Comparison of ENCODE assay signal across 7 mouse cellular contexts in genomic region chr8:70625104-70625503, GRCm38 (mm10). TPM values are rescaled to one million over a fixed set of nuclear protein-coding genes. Genes with fewer than 3 reads are reported as not detected.
DNase-seq lines count a peak whose midpoint lies in the region; ATAC-seq and TF ChIP-seq lines count a peak whose summit lies in the region.

No protein-coding gene starts in this region.

- no peak overlapping the region for H3K9ac ChIP-seq in kidney, embryonic 16.5 days (replicated peaks; ENCODE audit: low read length)
- H3K9ac ChIP-seq in kidney, postnatal 0 days (ENCODE audit: low read depth, low read length): no peak overlapping the region

- peaks cover 12% of the 10 kb centered on the region for H3K4me1 ChIP-seq in kidney, embryonic 16.5 days (ENCODE audit: insufficient read depth, low read length)
- peaks cover 3% of the 10 kb centered on the region; the same call in 1 of the 2 replicates for H3K4me1 ChIP-seq in kidney, postnatal 0 days (replicated peaks; ENCODE audit: insufficient read depth, low read length)

- H3K27ac ChIP-seq in kidney, embryonic 16.5 days (ENCODE audit: low read length): no peak overlapping the region
- H3K27ac ChIP-seq in kidney, postnatal 0 days: no peak overlapping the region

- H3K36me3 ChIP-seq in kidney, embryonic 16.5 days (ENCODE audit: insufficient read depth, low read length): no peaks in the 10 kb centered on the region
- no peaks in the 10 kb centered on the region for H3K36me3 ChIP-seq in kidney, postnatal 0 days (ENCODE audit: insufficient read depth, low read length)

- no peak overlapping the region; the same call in 1 of the 2 replicates for H3K4me2 ChIP-seq in kidney, embryonic 16.5 days (replicated peaks; ENCODE audit: low read depth, low read length)
- H3K4me2 ChIP-seq in kidney, postnatal 0 days (ENCODE audit: low read length): no peak overlapping the region

- 13% methylated on average over 5 of the region's 5 CpGs for WGBS in kidney, embryonic 16.5 days
- WGBS in kidney, postnatal 0 days: 7% methylated on average over 5 of the region's 5 CpGs

- 0 out of 2 replicates have a peak, but pooled peaks cover 9% of the 10 kb centered on the region for H3K27me3 ChIP-seq in kidney, embryonic 16.5 days (ENCODE audit: insufficient read depth, low read length)
- H3K27me3 ChIP-seq in kidney, postnatal 0 days (ENCODE audit: insufficient read depth, low read length): no peaks in the 10 kb centered on the region

- no peaks in the 10 kb centered on the region; the same call in 1 of the 2 replicates for H3K9me3 ChIP-seq in kidney, embryonic 16.5 days (ENCODE audit: low read length)
- no peaks in the 10 kb centered on the region for H3K9me3 ChIP-seq in kidney, postnatal 0 days (replicated peaks; ENCODE audit: low read length)

- peak; percentile 82 for TF ChIP-seq CTCF in kidney, postnatal 0 days (IDR thresholded peaks at IDR 0.05; ENCODE audit: low read depth)

- DNase-seq in kidney, adult 18-20 months: peak; percentile 79
- peak; percentile 61 for DNase-seq in ES-CJ7 (ENCODE audit: low read depth, low spot score)
- DNase-seq in cerebellum, postnatal 25 days: peak; percentile 34 to 68
- DNase-seq in kidney, postnatal 0 days (ENCODE audit: low spot score): peak; percentile 83
- no peak for DNase-seq in ovary, postnatal 10 days (ENCODE audit: low spot score)

- no peak for ATAC-seq in kidney, embryonic 16.5 days (ENCODE audit: low FRiP score, low TSS enrichment)
- ATAC-seq in kidney, postnatal 0 days (replicated peaks; ENCODE audit: low FRiP score, low read depth): no peak
- ATAC-seq in monocyte, adult 5-6 weeks (replicated peaks; ENCODE audit: insufficient number of reproducible peaks, low FRiP score, low TSS enrichment, poor library complexity, severe bottlenecking): peak; percentile 46; the same call in 1 of the 2 replicates

- no peak overlapping the region for H3K4me3 ChIP-seq in kidney, embryonic 16.5 days (ENCODE audit: low read length)
- H3K4me3 ChIP-seq in kidney, postnatal 0 days (replicated peaks; ENCODE audit: low read depth, low read length): no peak overlapping the region

RNA-seq across cellular contexts. Expression of gene Gdf15, which starts 7.2 kb away (rescaled TPM):
- 1.0 and 1.2 TPM in 2 replicates for polyA plus RNA-seq in kidney, embryonic 16.5 days (2015; fragmentation: Nextera tagmentation; extraction: Ambion mirVana)
- 3.0 and 3.2 TPM in 2 replicates for polyA plus RNA-seq in kidney, postnatal 0 days (2015; fragmentation: Nextera tagmentation; extraction: Ambion mirVana)
- 0.19 to 3.8 TPM in 2 of 3 replicates, not detected in the other for total RNA-seq in monocyte, adult 5-6 weeks (2017)

RNA-seq across cellular contexts. Expression of gene Lrrc25, which starts 9.1 kb away (rescaled TPM):
- 1.8 and 1.9 TPM in 2 replicates for polyA plus RNA-seq in kidney, embryonic 16.5 days (2015; fragmentation: Nextera tagmentation; extraction: Ambion mirVana)
- polyA plus RNA-seq in kidney, postnatal 0 days (2015; fragmentation: Nextera tagmentation; extraction: Ambion mirVana): 1.9 and 2.8 TPM in 2 replicates
- total RNA-seq in monocyte, adult 5-6 weeks (2017): 28.5 to 42.6 TPM (median 42.2 TPM) in 3 replicates

RNA-seq across cellular contexts. Expression of gene Ssbp4, which starts 16.4 kb away (rescaled TPM):
- 133 and 149 TPM in 2 replicates for polyA plus RNA-seq in kidney, embryonic 16.5 days (2015; fragmentation: Nextera tagmentation; extraction: Ambion mirVana)
- polyA plus RNA-seq in kidney, postnatal 0 days (2015; fragmentation: Nextera tagmentation; extraction: Ambion mirVana): 166 and 188 TPM in 2 replicates
- 83.1 to 151 TPM (median 94.1 TPM) in 3 replicates for total RNA-seq in monocyte, adult 5-6 weeks (2017)

RNA-seq across cellular contexts. Expression of gene Isyna1, which starts 30.9 kb away (rescaled TPM):
- polyA plus RNA-seq in kidney, embryonic 16.5 days (2015; fragmentation: Nextera tagmentation; extraction: Ambion mirVana): 215 and 217 TPM in 2 replicates
- 166 and 169 TPM in 2 replicates for polyA plus RNA-seq in kidney, postnatal 0 days (2015; fragmentation: Nextera tagmentation; extraction: Ambion mirVana)
- total RNA-seq in monocyte, adult 5-6 weeks (2017): 9.3 to 16.3 TPM (median 15.3 TPM) in 3 replicates

RNA-seq across cellular contexts. Expression of gene Pgpep1, which starts 35.1 kb away (rescaled TPM):
- polyA plus RNA-seq in kidney, embryonic 16.5 days (2015; fragmentation: Nextera tagmentation; extraction: Ambion mirVana): 88.5 TPM in 2 replicates
- 84.2 and 87.5 TPM in 2 replicates for polyA plus RNA-seq in kidney, postnatal 0 days (2015; fragmentation: Nextera tagmentation; extraction: Ambion mirVana)
- total RNA-seq in monocyte, adult 5-6 weeks (2017): 2.3 to 4.9 TPM (median 3.3 TPM) in 3 replicates
